Mouse (Mus musculus) hindbrain, embryonic 15.5 days (tissue): ENCODE measurements at regions not wholly inside any gene's neighbourhood (a gene's known extent, or its start where the extent isn't known, plus 50 kb on each side); places are given as distances from the start of the nearest gene placed in this dataset.
"Not testable (repeated sequence)": the region's sequence is repeated elsewhere in the genome, so short reads cannot be mapped to it uniquely, and the experiment has no call there.

Experiments
- ATAC-seq: fragments of 200-750 bp; cut with Nextera tagmentation; 2 replicates; pipeline ENCODE4 v1.8.0; 2017; ENCODE audit warnings: low read depth, moderate number of reproducible peaks, moderate TSS enrichment; ENCODE audit not compliant: low FRiP score
- H3K27ac ChIP-seq: fragments of 300-500 bp; sonication (generic); replicated peaks from 2 replicates; pipeline ENCODE4 v1.5.1; 2015; ENCODE audit warnings: mild to moderate bottlenecking, inconsistent platforms
- H3K27me3 ChIP-seq: fragments of 300-500 bp; sonication (generic); 2 replicates; pipeline ENCODE4 v1.6.1; 2015; ENCODE audit warnings: control low read depth, inconsistent platforms
- H3K36me3 ChIP-seq: fragments of 300-500 bp; sonication (generic); 2 replicates; pipeline ENCODE4 v1.6.1; 2015; ENCODE audit warnings: control low read depth, inconsistent platforms
- H3K4me1 ChIP-seq: fragments of 300-500 bp; sonication (generic); replicated peaks from 2 replicates; pipeline ENCODE4 v1.6.1; 2015; ENCODE audit warnings: control low read depth, inconsistent platforms
- H3K4me2 ChIP-seq: fragments of 300-500 bp; sonication (generic); 2 replicates; pipeline ENCODE4 v1.6.1; 2015; ENCODE audit warnings: moderate library complexity, mild to moderate bottlenecking, inconsistent platforms
- H3K4me3 ChIP-seq: fragments of 300-500 bp; sonication (generic); 2 replicates; pipeline ENCODE4 v1.5.1; 2015; ENCODE audit warnings: mild to moderate bottlenecking, inconsistent platforms
- H3K9ac ChIP-seq: fragments of 300-500 bp; sonication (generic); 2 replicates; pipeline ENCODE4 v1.6.1; 2015; ENCODE audit warnings: inconsistent platforms
- H3K9me3 ChIP-seq: fragments of 300-500 bp; sonication (generic); 2 replicates; pipeline ENCODE4 v1.6.1; 2016; ENCODE audit warnings: control low read depth, inconsistent platforms
- WGBS: fragments of 180-500 bp; shearing (Covaris S2); methylation state at CpG from one replicate; pipeline ENCODE4 v1.1.7; 2015; 5-methylcytosine and 5-hydroxymethylcytosine counted together

- Histone ChIP-seq H3K9me3 (no peaks in the 10 kb centered on the region), H3K9ac (no peak overlapping the region), H3K4me3 (no peak overlapping the region), H3K4me1 (no peaks in the 10 kb centered on the region), H3K36me3 (no peaks in the 10 kb centered on the region), H3K27ac (no peak overlapping the region), H3K27me3 (no peaks in the 10 kb centered on the region), H3K4me2 (no peak overlapping the region)
- no peak for ATAC-seq
- 78% methylated on average over 3 of the region's 3 CpGs for WGBS
Observed at GRCm38 (mm10) chr12:77094999-77095915, 133.3 kb upstream of the Max start.

GRCm38 (mm10) chr12:77094168-77094567 lies 132.2 kb upstream of the Max start:
- H3K4me2 ChIP-seq, result no peak overlapping the region
- H3K9ac ChIP-seq, result no peak overlapping the region
- H3K4me1 ChIP-seq, result no peaks in the 10 kb centered on the region
- no peak overlapping the region for H3K27ac ChIP-seq
- H3K4me3 ChIP-seq, result no peak overlapping the region
- WGBS, result 91% methylated on average over 7 of the region's 7 CpGs
- no peaks in the 10 kb centered on the region for H3K36me3 ChIP-seq
- no peak for ATAC-seq
- H3K27me3 ChIP-seq, result no peaks in the 10 kb centered on the region
- H3K9me3 ChIP-seq, result no peaks in the 10 kb centered on the region

- H3K9me3 ChIP-seq, result no peaks in the 10 kb centered on the region
- ATAC-seq, result no peak
Observed at GRCm38 (mm10) chr12:77092741-77093140, 130.7 kb upstream of the Max start.

GRCm38 (mm10) chr12:77092143-77092542 lies 130.1 kb upstream of the Max start:
- Histone ChIP-seq H3K27ac (no peak overlapping the region), H3K4me2 (no peak overlapping the region), H3K4me3 (no peak overlapping the region), H3K9ac (no peak overlapping the region), H3K9me3 (no peaks in the 10 kb centered on the region), H3K27me3 (no peaks in the 10 kb centered on the region), H3K4me1 (no peaks in the 10 kb centered on the region), H3K36me3 (no peaks in the 10 kb centered on the region)
- ATAC-seq, result no peak
- 91% methylated on average over 2 of the region's 2 CpGs for WGBS

More at GRCm38 (mm10) chr12:77092741-77093140, 130.7 kb upstream of the Max start:
- Histone ChIP-seq H3K9ac (no peak overlapping the region), H3K27ac (no peak overlapping the region), H3K4me1 (no peaks in the 10 kb centered on the region), H3K27me3 (no peaks in the 10 kb centered on the region), H3K4me3 (no peak overlapping the region), H3K4me2 (no peak overlapping the region), H3K36me3 (no peaks in the 10 kb centered on the region)
- WGBS, result 50% methylated on average over 3 of the region's 3 CpGs

GRCm38 (mm10) chr12:77091700-77092099 lies 129.7 kb upstream of the Max start:
- ATAC-seq, result no peak
- Histone ChIP-seq H3K4me1 (no peaks in the 10 kb centered on the region), H3K4me2 (no peak overlapping the region), H3K36me3 (no peaks in the 10 kb centered on the region), H3K27me3 (no peaks in the 10 kb centered on the region), H3K27ac (no peak overlapping the region), H3K4me3 (no peak overlapping the region), H3K9ac (no peak overlapping the region), H3K9me3 (no peaks in the 10 kb centered on the region)
- WGBS, result 95% methylated on average over 2 of the region's 2 CpGs

GRCm38 (mm10) chr12:77090525-77090924 lies 128.5 kb upstream of the Max start:
- Histone ChIP-seq H3K9me3 (no peaks in the 10 kb centered on the region), H3K9ac (no peak overlapping the region), H3K4me1 (no peaks in the 10 kb centered on the region), H3K4me3 (no peak overlapping the region), H3K4me2 (no peak overlapping the region), H3K27me3 (no peaks in the 10 kb centered on the region), H3K36me3 (no peaks in the 10 kb centered on the region), H3K27ac (no peak overlapping the region)
- WGBS, result 89% methylated on average over 3 of the region's 3 CpGs
- no peak for ATAC-seq

GRCm38 (mm10) chr12:77089624-77090278 lies 127.8 kb upstream of the Max start:
- 90% methylated on average over 6 of the region's 6 CpGs for WGBS
- Histone ChIP-seq H3K4me3 (no peak overlapping the region), H3K9ac (no peak overlapping the region), H3K36me3 (no peaks in the 10 kb centered on the region), H3K9me3 (no peaks in the 10 kb centered on the region), H3K4me2 (no peak overlapping the region), H3K27me3 (no peaks in the 10 kb centered on the region), H3K27ac (no peak overlapping the region), H3K4me1 (no peaks in the 10 kb centered on the region)
- no peak for ATAC-seq

- Histone ChIP-seq H3K36me3 (no peaks in the 10 kb centered on the region), H3K4me3 (no peak overlapping the region), H3K27me3 (no peaks in the 10 kb centered on the region), H3K9me3 (no peaks in the 10 kb centered on the region), H3K4me2 (no peak overlapping the region), H3K4me1 (no peaks in the 10 kb centered on the region), H3K27ac (no peak overlapping the region), H3K9ac (no peak overlapping the region)
- no peak for ATAC-seq
- WGBS, result 86% methylated on average over 2 of the region's 2 CpGs
Observed at GRCm38 (mm10) chr12:77088452-77088851, 126.5 kb upstream of the Max start.

- H3K9me3 ChIP-seq, H3K4me3 ChIP-seq, H3K4me2 ChIP-seq, H3K27me3 ChIP-seq, H3K27ac ChIP-seq, H3K4me1 ChIP-seq, ATAC-seq, H3K36me3 ChIP-seq, H3K9ac ChIP-seq: not testable (repeated sequence)
- WGBS, result 100% methylated on average over 1 of the region's 1 CpGs
Observed at GRCm38 (mm10) chr12:77086931-77087330, 124.9 kb upstream of the Max start.

GRCm38 (mm10) chr12:77085894-77086293 lies 123.9 kb upstream of the Max start:
- H3K4me1 ChIP-seq, result no peaks in the 10 kb centered on the region
- no peak overlapping the region for H3K27ac ChIP-seq
- no peak for ATAC-seq
- H3K27me3 ChIP-seq, result no peaks in the 10 kb centered on the region
- H3K9me3 ChIP-seq, result no peaks in the 10 kb centered on the region
- no peak overlapping the region for H3K4me3 ChIP-seq
- H3K36me3 ChIP-seq, result no peaks in the 10 kb centered on the region
- 82% methylated on average over 5 of the region's 5 CpGs for WGBS
- no peak overlapping the region for H3K4me2 ChIP-seq
- H3K9ac ChIP-seq, result no peak overlapping the region

GRCm38 (mm10) chr12:77085244-77085643 lies 123.2 kb upstream of the Max start:
- Histone ChIP-seq H3K9ac (no peak overlapping the region), H3K4me3 (no peak overlapping the region), H3K9me3 (no peaks in the 10 kb centered on the region), H3K36me3 (no peaks in the 10 kb centered on the region), H3K27me3 (no peaks in the 10 kb centered on the region), H3K4me2 (no peak overlapping the region), H3K4me1 (no peaks in the 10 kb centered on the region), H3K27ac (no peak overlapping the region)
- ATAC-seq, result no peak
- WGBS, result 94% methylated on average over 7 of the region's 7 CpGs

- no peak for ATAC-seq
- Histone ChIP-seq H3K9me3 (no peaks in the 10 kb centered on the region), H3K4me2 (no peak overlapping the region), H3K9ac (no peak overlapping the region), H3K27me3 (no peaks in the 10 kb centered on the region), H3K4me1 (no peaks in the 10 kb centered on the region), H3K4me3 (no peak overlapping the region), H3K27ac (no peak overlapping the region), H3K36me3 (no peaks in the 10 kb centered on the region)
- WGBS, result 92% methylated on average over 5 of the region's 5 CpGs
Observed at GRCm38 (mm10) chr12:77084744-77085143, 122.7 kb upstream of the Max start.
